Mouse (Mus musculus): Measurements from ENCODE around the gene Speg. TPM values are rescaled to one million over a fixed set of nuclear protein-coding genes. Genes with fewer than 3 reads are reported as not detected.
A peak's percentile ranks its signal among the peaks of the same experiment; 100 is the strongest.

The Speg gene
- polyA plus RNA-seq (2012; rRNA removed) = 31.5 and 35.0 TPM in 2 replicates

DNA sequence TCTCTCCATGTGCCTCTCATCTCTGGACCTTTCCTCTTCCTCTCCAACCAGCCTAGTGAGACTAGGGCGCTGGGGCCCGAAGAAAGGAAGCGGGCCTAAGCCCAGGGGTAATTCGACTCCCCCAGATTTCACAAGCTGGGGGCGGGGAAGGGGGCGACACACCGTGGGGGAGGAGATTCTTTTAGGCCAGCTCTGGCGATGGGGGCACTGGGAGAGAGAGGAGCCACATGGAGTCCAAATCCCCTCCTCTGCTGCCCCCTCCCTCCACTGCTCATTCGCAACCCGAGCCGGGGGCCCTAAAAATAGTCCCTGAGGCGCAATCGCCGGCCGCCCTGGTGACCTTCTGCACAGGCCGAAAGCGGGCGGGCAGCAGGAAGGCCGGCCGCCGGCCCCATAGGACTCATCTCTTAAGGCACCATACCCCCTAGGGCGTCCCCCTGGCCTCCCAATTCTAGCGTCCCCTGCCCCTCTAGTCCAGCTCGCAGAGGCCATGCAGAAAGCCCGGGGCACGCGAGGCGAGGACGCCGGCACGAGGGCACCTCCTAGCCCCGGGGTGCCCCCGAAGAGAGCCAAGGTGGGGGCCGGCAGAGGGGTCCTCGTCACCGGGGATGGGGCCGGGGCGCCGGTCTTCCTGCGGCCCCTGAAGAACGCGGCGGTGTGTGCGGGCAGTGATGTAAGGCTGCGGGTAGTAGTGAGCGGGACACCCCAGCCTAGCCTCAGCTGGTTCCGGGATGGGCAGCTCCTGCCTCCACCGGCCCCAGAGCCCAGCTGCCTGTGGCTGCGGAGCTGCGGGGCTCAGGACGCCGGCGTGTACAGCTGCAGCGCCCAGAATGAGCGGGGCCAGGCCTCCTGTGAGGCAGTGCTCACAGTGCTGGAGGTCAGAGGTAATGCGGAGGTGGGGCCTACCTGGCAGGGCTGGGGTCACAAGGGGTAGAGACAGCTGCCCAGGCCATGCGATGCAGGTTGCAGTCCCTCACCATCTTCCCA lies at the start of gene Speg:
TSS of gene Speg (plus strand) at position 348 of the 987 bp plus-strand sequence.
- Histone ChIP-seq H3K4me3 (replicated peaks; ENCODE audit: extremely low read depth, low read depth, low read length) (no peak within 1 kb of the TSS), H3K4me1 (ENCODE audit: control insufficient read depth, insufficient read depth, low read length) (no peaks in the 10 kb centered on the region)
- DNase-seq = no peak
- TF ChIP-seq CTCF (IDR thresholded peaks at IDR 0.05; ENCODE audit: insufficient read depth, low read length) = no peak
- no peak for TF ChIP-seq POLR2A (IDR thresholded peaks at IDR 0.05; ENCODE audit: borderline replicate concordance, extremely low read depth, low read depth, low read length)
- 17% methylated on average over 57 of the region's 57 CpGs for WGBS

DNA sequence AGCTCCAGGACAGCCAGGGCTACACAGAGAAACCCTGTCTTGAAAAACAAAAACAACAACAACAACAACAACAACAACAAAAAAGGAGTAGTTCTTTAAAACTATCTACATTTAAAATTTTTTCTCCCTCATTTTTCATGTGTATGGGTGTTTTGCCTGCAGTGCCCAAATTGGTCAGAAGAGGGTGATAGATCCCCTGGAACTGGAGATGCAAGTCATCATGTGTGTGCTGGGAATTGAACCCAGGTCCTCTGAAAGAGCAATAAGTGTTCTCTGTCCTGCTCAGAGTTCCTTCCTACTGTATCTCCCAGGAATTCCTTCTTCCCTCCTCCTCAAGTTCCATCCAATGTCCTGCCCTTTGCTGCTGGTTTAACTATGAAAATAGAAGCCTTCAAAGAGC lies 47.6 kb upstream of the Speg start:
- Histone ChIP-seq H3K4me3 (replicated peaks; ENCODE audit: extremely low read depth, low read depth, low read length) (no peak overlapping the region), H3K4me1 (ENCODE audit: control insufficient read depth, insufficient read depth, low read length) (no peaks in the 10 kb centered on the region)
- no peak for DNase-seq
- TF ChIP-seq CTCF (IDR thresholded peaks at IDR 0.05; ENCODE audit: insufficient read depth, low read length) (no peak), POLR2A (IDR thresholded peaks at IDR 0.05; ENCODE audit: borderline replicate concordance, extremely low read depth, low read depth, low read length) (no peak)

DNA sequence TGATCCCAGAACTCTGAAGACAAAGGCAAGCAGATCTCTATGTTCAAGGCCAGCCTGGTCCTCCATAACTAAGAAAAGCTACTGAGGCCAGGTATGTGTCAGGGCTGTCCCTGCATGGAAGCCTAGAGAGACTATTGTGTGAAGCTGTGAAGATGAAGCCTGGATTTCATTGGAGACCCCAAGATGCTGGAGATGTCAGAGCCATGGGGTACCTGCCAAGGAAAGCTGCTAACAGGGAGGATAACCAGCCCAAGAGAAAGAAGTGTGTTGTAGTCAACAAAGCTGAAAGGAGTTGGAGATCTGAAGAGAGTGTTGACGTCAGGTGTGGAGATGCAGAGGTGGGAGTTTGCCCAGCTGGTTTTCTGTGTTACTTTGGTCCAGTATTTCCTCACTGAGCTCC lies 43.8 kb upstream of the Speg start:
- WGBS = 69% methylated on average over 1 of the region's 1 CpGs
- DNase-seq = no peak
- H3K4me1 ChIP-seq (ENCODE audit: control insufficient read depth, insufficient read depth, low read length) = no peaks in the 10 kb centered on the region
- H3K4me3 ChIP-seq (replicated peaks; ENCODE audit: extremely low read depth, low read depth, low read length) = no peak overlapping the region
- TF ChIP-seq CTCF (IDR thresholded peaks at IDR 0.05; ENCODE audit: insufficient read depth, low read length) = no peak

DNA sequence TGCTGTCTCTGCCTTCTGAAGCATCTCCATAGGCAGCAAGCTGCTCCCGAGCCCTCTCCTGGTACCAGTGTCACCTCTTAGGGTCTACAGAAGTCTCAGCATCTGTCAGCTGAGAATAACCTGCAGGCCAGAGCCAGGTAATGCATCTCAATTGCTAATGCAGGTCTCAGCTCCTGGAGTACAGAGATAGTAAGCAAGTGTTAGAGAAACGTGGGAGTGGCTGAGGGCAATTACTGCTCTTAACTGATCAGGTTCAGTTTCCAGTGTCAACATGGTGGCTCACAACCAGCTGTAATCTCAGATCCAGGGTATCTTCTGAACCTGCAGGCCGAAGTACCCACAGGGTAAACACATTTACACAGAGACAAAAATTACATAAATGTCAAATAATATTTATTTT lies 38.6 kb upstream of the Speg start:
- Histone ChIP-seq H3K4me3 (replicated peaks; ENCODE audit: extremely low read depth, low read depth, low read length) (no peak overlapping the region), H3K4me1 (ENCODE audit: control insufficient read depth, insufficient read depth, low read length) (no peaks in the 10 kb centered on the region)
- TF ChIP-seq CTCF (IDR thresholded peaks at IDR 0.05; ENCODE audit: insufficient read depth, low read length) (no peak), POLR2A (IDR thresholded peaks at IDR 0.05; ENCODE audit: borderline replicate concordance, extremely low read depth, low read depth, low read length) (no peak)
- WGBS = 63% methylated on average over 3 of the region's 3 CpGs
- DNase-seq = no peak

DNA sequence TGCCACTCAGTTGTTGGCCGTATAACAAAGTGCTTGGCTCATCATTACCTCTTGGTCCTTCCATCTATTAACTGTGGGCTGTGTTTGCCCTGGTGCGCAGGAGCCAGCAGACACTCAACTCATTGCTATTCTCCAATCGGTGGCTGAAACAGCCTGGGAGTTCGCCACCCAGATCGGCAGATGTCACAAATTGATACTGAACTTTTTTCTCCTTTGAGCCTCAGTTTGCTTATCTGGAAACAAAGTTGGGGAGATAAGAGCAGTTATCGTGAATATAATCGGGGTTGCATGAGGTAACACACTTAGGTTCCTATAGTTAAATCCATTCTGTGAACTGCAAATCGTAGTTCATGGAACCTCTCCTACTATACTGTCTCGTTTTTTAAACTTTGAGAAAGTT lies 38.0 kb upstream of the Speg start:
- DNase-seq = no peak
- Histone ChIP-seq H3K4me3 (replicated peaks; ENCODE audit: extremely low read depth, low read depth, low read length) (no peak overlapping the region), H3K4me1 (ENCODE audit: control insufficient read depth, insufficient read depth, low read length) (no peaks in the 10 kb centered on the region)
- TF ChIP-seq CTCF (IDR thresholded peaks at IDR 0.05; ENCODE audit: insufficient read depth, low read length) (no peak), POLR2A (IDR thresholded peaks at IDR 0.05; ENCODE audit: borderline replicate concordance, extremely low read depth, low read depth, low read length) (no peak)
- WGBS = 52% methylated on average over 9 of the region's 9 CpGs

DNA sequence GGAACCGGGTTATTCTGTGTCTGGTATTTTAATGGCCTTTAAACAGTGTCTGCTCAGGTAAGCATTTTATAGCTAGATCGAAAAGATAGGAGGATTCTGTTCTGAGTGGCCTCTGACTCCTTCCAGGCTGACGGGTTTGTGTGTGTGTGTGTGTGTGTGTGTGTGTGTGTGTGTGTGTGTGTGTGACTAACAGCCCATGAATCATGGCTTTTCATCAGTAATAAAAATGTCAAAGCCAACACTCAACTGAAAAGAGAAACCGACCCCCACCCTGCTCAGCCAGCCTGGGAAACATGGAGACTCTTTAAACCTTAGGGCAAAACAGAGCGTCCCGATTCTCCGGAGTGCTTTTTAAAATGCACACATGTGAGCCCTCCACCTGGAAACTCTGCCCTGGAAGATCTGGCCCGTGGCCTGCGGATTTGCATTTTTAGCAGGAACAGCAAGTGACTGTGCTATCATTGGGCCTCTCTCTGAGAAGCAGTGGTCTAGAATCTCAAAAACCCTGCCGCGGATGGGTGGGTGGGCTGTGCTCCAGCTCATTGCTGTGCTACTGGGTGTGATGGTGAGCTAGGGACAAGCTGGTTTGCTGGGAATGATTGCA lies 36.9 kb upstream of the Speg start:
- no peaks in the 10 kb centered on the region for H3K4me1 ChIP-seq (ENCODE audit: control insufficient read depth, insufficient read depth, low read length)

DNA sequence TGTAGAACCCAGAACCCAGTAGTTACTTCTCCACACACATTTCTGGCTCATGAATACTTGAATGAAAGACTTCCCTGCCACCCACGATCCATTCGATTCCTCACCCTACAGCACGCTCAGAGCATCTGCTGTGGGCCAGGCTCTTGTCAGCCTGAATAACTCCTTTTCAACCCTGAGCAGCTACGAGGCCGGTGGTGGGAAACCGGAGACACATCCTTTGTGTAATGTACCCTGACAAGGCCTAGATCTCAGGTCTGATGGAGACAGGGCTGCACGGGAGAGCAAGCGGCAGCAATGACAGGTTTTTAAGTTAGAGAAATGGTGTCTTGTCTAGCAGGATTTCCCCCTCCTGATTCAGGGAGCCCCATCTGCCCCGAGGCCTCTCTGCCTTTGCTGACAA lies 35.8 kb upstream of the Speg start:
- H3K4me1 ChIP-seq (ENCODE audit: control insufficient read depth, insufficient read depth, low read length) = no peaks in the 10 kb centered on the region
- 65% methylated on average over 9 of the region's 9 CpGs for WGBS
- DNase-seq = no peak
- H3K4me3 ChIP-seq (replicated peaks; ENCODE audit: extremely low read depth, low read depth, low read length) = no peak overlapping the region
- no peak for TF ChIP-seq CTCF (IDR thresholded peaks at IDR 0.05; ENCODE audit: insufficient read depth, low read length)
- no peak for TF ChIP-seq POLR2A (IDR thresholded peaks at IDR 0.05; ENCODE audit: borderline replicate concordance, extremely low read depth, low read depth, low read length)

More for the DNA sequence above, 36.9 kb upstream of the Speg start:
- H3K4me3 ChIP-seq (replicated peaks; ENCODE audit: extremely low read depth, low read depth, low read length) = no peak overlapping the region
- no peak for DNase-seq
- WGBS = 17% methylated on average over 11 of the region's 11 CpGs
- TF ChIP-seq CTCF (IDR thresholded peaks at IDR 0.05; ENCODE audit: insufficient read depth, low read length) (no peak), POLR2A (IDR thresholded peaks at IDR 0.05; ENCODE audit: borderline replicate concordance, extremely low read depth, low read depth, low read length) (no peak)

DNA sequence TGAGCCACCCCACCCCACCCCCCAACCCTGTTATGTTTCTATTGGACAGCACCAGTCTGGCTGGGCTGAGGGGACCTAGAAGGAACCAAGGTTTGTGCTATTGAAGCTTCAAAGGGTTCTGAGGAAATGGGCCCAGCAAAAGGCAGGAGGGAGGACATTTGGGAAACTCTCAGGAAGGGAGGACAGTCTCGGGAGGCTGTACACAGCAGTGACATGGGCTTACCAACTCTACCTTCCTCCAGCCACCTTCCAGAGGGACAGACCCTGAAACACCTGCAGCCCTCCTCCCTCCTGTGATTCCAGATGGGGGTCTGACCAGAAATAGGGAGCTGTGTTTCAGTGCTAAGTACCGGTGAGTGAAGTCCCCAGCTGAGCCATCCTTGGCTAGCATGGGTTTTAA lies 34.6 kb upstream of the Speg start:
- TF ChIP-seq POLR2A (IDR thresholded peaks at IDR 0.05; ENCODE audit: borderline replicate concordance, extremely low read depth, low read depth, low read length) = no peak
- TF ChIP-seq CTCF (IDR thresholded peaks at IDR 0.05; ENCODE audit: insufficient read depth, low read length) = no peak
- no peaks in the 10 kb centered on the region for H3K4me1 ChIP-seq (ENCODE audit: control insufficient read depth, insufficient read depth, low read length)
- 78% methylated on average over 2 of the region's 2 CpGs for WGBS
- no peak for DNase-seq
- no peak overlapping the region for H3K4me3 ChIP-seq (replicated peaks; ENCODE audit: extremely low read depth, low read depth, low read length)

DNA sequence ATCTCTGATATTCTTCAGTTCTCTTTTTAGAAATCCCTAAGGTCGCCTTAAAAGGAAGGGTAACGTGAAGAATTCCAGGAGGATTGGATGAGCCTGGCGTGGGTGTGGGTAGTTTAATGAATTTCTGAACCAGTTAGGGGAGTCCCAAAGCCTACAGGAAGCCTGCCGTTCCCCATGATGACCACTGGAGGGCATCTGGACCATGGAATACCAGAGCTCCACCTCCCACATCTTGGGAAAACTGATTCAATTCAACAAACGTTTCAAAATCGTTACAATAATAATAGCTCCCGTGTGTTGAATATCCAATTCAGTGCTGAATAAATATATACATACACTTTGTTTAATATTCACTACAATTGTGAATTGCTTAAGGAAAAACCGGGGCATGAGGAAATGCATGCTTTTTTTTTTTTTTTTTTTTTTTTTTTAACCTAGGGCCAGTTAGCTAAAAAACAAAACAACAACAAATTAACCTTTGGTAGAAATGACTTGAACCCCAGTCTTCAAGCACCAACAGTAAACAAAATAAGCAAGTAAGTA lies 32.2 kb upstream of the Speg start:
- under 1% methylated on average over 8 of the region's 8 CpGs for WGBS

More for the DNA sequence above, 32.2 kb upstream of the Speg start:
- Histone ChIP-seq H3K4me1 (ENCODE audit: control insufficient read depth, insufficient read depth, low read length) (no peaks in the 10 kb centered on the region), H3K4me3 (replicated peaks; ENCODE audit: extremely low read depth, low read depth, low read length) (no peak overlapping the region)
- TF ChIP-seq POLR2A (IDR thresholded peaks at IDR 0.05; ENCODE audit: borderline replicate concordance, extremely low read depth, low read depth, low read length) = no peak
- peak; percentile 95 for TF ChIP-seq CTCF (IDR thresholded peaks at IDR 0.05; ENCODE audit: insufficient read depth, low read length)
- peak; percentile 36 for DNase-seq
